Mouse (Mus musculus): ENCODE data around the gene Slc30a9. TPM values are rescaled to one million over a fixed set of nuclear protein-coding genes. Genes with fewer than 3 reads are reported as not detected.

Gene Slc30a9
- polyA plus RNA-seq, 1 experiment from 2014 or later = 107 TPM

DNA sequence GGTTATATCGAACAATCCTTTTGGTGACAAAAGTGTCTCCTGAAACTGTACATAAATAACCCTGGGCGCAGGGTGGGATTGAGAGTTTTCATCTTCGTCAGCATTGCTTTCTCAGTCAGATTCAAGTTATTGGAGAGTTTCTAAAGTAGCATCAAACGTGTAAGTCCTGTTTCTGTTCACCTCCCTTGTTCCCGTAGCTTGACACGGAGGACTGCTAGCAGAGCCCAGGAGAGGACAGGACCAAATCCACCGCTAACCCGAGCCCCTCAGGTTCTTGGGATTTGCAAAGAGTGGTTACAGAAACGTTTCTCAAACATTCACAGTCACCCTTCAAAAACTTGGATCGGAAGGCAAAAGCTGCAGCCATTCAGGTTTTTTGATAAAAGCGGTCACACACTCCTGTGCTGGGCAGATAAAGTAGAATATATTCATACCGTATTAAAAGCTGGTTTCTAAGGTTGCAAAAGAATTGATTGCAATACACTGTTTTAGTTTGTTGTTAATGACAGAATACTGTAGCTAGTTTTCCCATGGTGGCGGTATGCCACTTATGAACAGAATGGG is 986 bp downstream of the Slc30a9 start:
- Histone ChIP-seq H3K4me1 (ENCODE audit: insufficient read depth, low read length) (peaks cover 11% of the 10 kb centered on the region), H3K27ac (ENCODE audit: low read length) (no peak overlapping the region), H3K36me3 (ENCODE audit: insufficient read depth, low read length) (no peaks in the 10 kb centered on the region), H3K27me3 (ENCODE audit: insufficient read depth, low read length) (no peaks in the 10 kb centered on the region), H3K4me3 (ENCODE audit: low read length) (peak overlapping the region; percentile 99), H3K4me2 (replicated peaks; ENCODE audit: low read depth, low read length) (peak overlapping the region; percentile 64), H3K9me3 (ENCODE audit: low read length) (no peaks in the 10 kb centered on the region), H3K9ac (replicated peaks; ENCODE audit: low read length) (peak overlapping the region; percentile 96)
- 27% methylated on average over 13 of the region's 13 CpGs for WGBS
- ATAC-seq (ENCODE audit: low FRiP score, low TSS enrichment) = no peak

DNA sequence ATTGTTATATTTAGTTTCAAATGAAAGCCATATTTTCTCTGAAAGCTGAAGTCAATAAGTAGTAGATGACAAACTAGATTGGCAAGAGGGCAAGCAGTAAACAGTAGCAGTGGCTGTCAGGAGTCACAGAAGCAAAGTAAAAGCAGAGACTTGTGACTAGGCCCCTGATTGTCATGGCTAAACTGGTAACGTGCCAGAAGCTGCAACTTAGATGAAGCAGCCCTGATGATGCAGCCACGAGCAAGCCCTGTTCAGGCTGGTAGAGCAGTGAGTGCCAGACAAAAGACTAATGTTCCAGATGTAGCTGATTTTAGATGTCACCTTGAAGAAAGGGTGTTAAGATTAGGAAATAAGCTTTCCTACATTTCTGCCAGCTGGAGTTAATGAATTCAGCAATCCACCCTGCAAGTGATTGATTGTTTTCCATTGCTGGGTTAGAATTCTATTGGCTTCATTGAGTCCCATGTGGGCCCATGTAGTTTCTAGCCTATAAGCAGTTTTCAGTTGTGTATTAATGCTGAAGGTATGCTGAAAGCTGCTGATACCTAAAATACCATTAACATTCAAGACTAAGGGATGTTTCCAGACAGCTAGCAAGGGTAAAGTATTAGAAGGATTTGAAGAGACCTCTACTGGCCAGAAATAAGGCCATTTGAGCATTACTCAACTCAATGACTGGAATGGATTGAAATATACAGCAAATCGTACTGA is 5.2 kb downstream of the Slc30a9 start:
- H3K4me2 ChIP-seq (replicated peaks; ENCODE audit: low read depth, low read length) = no peak overlapping the region
- no peak for ATAC-seq (ENCODE audit: low FRiP score, low TSS enrichment)
- no peak overlapping the region for H3K27ac ChIP-seq (ENCODE audit: low read length)
- no peaks in the 10 kb centered on the region for H3K9me3 ChIP-seq (ENCODE audit: low read length)
- H3K9ac ChIP-seq (replicated peaks; ENCODE audit: low read length) = no peak overlapping the region
- 82% methylated on average over 3 of the region's 3 CpGs for WGBS
- no peak overlapping the region for H3K4me3 ChIP-seq (ENCODE audit: low read length)
- H3K36me3 ChIP-seq (ENCODE audit: insufficient read depth, low read length) = 0 out of 2 replicates have a peak, but pooled peaks cover 2% of the 10 kb centered on the region
- H3K4me1 ChIP-seq (ENCODE audit: insufficient read depth, low read length) = peaks cover 11% of the 10 kb centered on the region
- H3K27me3 ChIP-seq (ENCODE audit: insufficient read depth, low read length) = no peaks in the 10 kb centered on the region

DNA sequence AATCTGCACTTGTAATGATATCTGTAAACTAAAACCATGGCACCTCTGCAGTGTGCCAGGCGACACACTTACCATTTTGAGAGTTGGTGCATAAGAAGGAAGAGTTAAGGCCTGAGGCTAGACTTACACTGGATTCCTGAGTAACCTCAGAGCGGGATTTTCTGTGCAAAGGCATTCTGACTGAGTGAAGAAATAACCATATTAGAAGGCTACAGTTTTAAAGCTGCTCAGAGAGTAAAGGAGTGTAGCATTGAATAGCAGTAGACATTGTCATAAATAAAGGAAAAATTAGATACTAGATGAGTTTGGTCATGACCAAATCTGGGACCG is 5.7 kb downstream of the Slc30a9 start:
- ATAC-seq (ENCODE audit: low FRiP score, low TSS enrichment) = no peak
- peaks cover 11% of the 10 kb centered on the region for H3K4me1 ChIP-seq (ENCODE audit: insufficient read depth, low read length)
- WGBS = 90% methylated on average over 3 of the region's 3 CpGs

DNA sequence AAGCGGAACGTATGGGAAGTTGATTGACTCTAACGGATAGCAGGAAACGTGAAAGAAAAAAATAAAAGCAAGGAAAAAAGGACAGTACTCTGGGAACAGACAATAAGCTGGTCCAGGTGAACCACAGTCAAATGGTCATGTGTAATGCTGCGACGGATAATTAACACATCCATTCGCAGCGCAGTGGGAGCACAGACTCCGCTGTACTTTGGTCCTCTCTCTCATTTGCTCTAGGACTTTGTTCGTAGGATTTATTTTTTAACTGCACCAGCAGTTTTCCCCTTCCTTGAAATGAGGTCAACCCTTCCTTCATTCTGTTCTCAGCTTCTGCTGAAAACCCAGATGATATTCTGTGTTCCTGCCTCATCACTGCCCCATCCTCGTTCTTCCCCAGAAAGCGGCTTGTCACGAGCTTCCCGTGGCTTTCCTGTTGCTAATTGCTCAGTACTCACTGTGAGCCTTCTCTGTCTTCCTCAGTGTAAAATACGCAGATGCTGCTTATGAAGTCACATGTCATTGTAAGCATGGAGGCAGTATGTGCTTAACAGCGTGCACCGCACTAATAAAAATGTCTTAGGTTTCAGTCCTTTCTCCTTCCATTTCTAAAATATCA is 15.0 kb downstream of the Slc30a9 start:
- peaks cover 19% of the 10 kb centered on the region for H3K36me3 ChIP-seq (ENCODE audit: insufficient read depth, low read length)
- no peaks in the 10 kb centered on the region for H3K27me3 ChIP-seq (ENCODE audit: insufficient read depth, low read length)
- H3K4me3 ChIP-seq (ENCODE audit: low read length) = no peak overlapping the region
- no peak overlapping the region for H3K4me2 ChIP-seq (replicated peaks; ENCODE audit: low read depth, low read length)
- no peak overlapping the region for H3K9ac ChIP-seq (replicated peaks; ENCODE audit: low read length)
- WGBS = 84% methylated on average over 17 of the region's 17 CpGs
- H3K9me3 ChIP-seq (ENCODE audit: low read length) = no peaks in the 10 kb centered on the region
- ATAC-seq (ENCODE audit: low FRiP score, low TSS enrichment) = 0 out of 2 replicates have a peak, but pooled peaks have one; percentile 57
- H3K27ac ChIP-seq (ENCODE audit: low read length) = no peak overlapping the region
- no peaks in the 10 kb centered on the region for H3K4me1 ChIP-seq (ENCODE audit: insufficient read depth, low read length)

More for the DNA sequence above, 5.7 kb downstream of the Slc30a9 start:
- Histone ChIP-seq H3K4me2 (replicated peaks; ENCODE audit: low read depth, low read length) (no peak overlapping the region), H3K27ac (ENCODE audit: low read length) (no peak overlapping the region), H3K27me3 (ENCODE audit: insufficient read depth, low read length) (no peaks in the 10 kb centered on the region), H3K9me3 (ENCODE audit: low read length) (no peaks in the 10 kb centered on the region), H3K36me3 (ENCODE audit: insufficient read depth, low read length) (peaks cover 4% of the 10 kb centered on the region), H3K4me3 (ENCODE audit: low read length) (no peak overlapping the region), H3K9ac (replicated peaks; ENCODE audit: low read length) (no peak overlapping the region)

DNA sequence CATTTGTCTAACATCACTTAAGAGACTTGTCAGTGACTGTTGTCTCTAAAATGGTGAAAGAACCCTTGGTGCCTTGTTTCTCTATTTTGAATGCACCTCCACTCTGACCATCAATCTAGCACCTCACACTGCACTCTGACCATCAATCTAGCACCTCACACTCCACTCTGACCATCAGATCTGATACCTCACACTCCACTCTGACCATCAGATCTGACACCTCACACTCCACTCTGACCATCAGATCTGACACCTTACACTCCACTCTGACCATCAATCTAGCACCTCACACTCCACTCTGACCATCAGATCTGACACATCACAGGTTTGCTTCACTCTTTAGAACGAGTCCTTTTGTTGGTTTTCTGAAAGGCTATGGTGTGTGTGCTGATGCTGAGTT is 17.3 kb downstream of the Slc30a9 start:
- Histone ChIP-seq H3K9me3 (ENCODE audit: low read length) (no peaks in the 10 kb centered on the region), H3K27ac (ENCODE audit: low read length) (no peak overlapping the region), H3K4me1 (ENCODE audit: insufficient read depth, low read length) (0 out of 2 replicates have a peak, but pooled peaks cover 4% of the 10 kb centered on the region), H3K4me2 (replicated peaks; ENCODE audit: low read depth, low read length) (no peak overlapping the region), H3K9ac (replicated peaks; ENCODE audit: low read length) (no peak overlapping the region), H3K36me3 (ENCODE audit: insufficient read depth, low read length) (peaks cover 2% of the 10 kb centered on the region; the same call in 1 of the 2 replicates), H3K27me3 (ENCODE audit: insufficient read depth, low read length) (no peaks in the 10 kb centered on the region), H3K4me3 (ENCODE audit: low read length) (no peak overlapping the region)
- 11% methylated on average over 1 of the region's 1 CpGs for WGBS
- ATAC-seq (ENCODE audit: low FRiP score, low TSS enrichment) = no peak

DNA sequence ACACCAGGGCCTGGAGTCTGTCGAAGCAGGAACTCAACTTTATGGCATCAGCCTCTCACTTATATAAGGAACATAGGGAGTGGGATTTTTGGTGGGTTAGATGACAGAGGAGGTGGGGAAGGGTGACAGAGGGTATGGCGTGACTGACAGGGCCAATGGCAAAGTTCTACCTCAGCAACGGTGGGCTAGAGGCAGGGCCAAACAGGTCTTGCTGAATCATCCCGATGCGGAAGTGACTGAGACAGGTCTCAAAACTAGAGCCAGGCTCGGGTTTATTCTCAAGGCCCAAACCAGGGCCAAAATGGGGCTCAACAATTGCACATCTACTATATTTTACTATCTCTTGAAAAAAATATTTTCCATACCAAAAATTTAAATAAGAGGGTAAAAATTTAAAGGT is 34.1 kb downstream of the Slc30a9 start:
- no peaks in the 10 kb centered on the region for H3K27me3 ChIP-seq (ENCODE audit: insufficient read depth, low read length)
- no peak overlapping the region for H3K27ac ChIP-seq (ENCODE audit: low read length)
- no peak overlapping the region for H3K4me2 ChIP-seq (replicated peaks; ENCODE audit: low read depth, low read length)
- H3K36me3 ChIP-seq (ENCODE audit: insufficient read depth, low read length) = peaks cover 31% of the 10 kb centered on the region
- H3K4me1 ChIP-seq (ENCODE audit: insufficient read depth, low read length) = no peaks in the 10 kb centered on the region
- no peak overlapping the region for H3K9ac ChIP-seq (replicated peaks; ENCODE audit: low read length)
- 86% methylated on average over 6 of the region's 6 CpGs for WGBS
- ATAC-seq (ENCODE audit: low FRiP score, low TSS enrichment) = no peak
- H3K4me3 ChIP-seq (ENCODE audit: low read length) = no peak overlapping the region
- no peaks in the 10 kb centered on the region for H3K9me3 ChIP-seq (ENCODE audit: low read length)

DNA sequence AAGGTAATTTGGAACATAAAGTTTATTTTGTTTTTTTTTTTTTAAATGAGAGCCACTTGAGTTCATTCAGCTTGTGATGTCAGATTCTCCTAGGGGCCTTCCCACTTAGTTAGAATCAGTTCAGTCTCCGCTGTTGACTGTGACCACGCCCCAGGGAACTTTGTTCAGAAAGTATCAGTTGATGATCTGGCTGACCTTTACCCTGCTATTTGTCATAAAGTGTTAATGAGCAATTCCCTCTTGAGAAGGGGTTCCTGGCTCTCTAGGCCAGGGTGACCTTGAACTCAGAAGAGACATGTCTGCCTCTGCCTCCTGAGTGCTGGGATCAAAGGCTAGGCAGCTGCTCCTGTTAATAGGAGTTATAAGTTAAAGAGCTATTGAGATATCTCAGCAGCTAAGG is 40.3 kb downstream of the Slc30a9 start:
- H3K9ac ChIP-seq (replicated peaks; ENCODE audit: low read length) = no peak overlapping the region
- no peaks in the 10 kb centered on the region for H3K9me3 ChIP-seq (ENCODE audit: low read length)
- peaks cover 5% of the 10 kb centered on the region for H3K4me1 ChIP-seq (ENCODE audit: insufficient read depth, low read length)
- H3K27me3 ChIP-seq (ENCODE audit: insufficient read depth, low read length) = no peaks in the 10 kb centered on the region
- H3K4me2 ChIP-seq (replicated peaks; ENCODE audit: low read depth, low read length) = no peak overlapping the region
- ATAC-seq (ENCODE audit: low FRiP score, low TSS enrichment) = no peak
- H3K4me3 ChIP-seq (ENCODE audit: low read length) = no peak overlapping the region
- WGBS = 94% methylated on average over 2 of the region's 2 CpGs
- no peak overlapping the region for H3K27ac ChIP-seq (ENCODE audit: low read length)
- H3K36me3 ChIP-seq (ENCODE audit: insufficient read depth, low read length) = peaks cover 52% of the 10 kb centered on the region

DNA sequence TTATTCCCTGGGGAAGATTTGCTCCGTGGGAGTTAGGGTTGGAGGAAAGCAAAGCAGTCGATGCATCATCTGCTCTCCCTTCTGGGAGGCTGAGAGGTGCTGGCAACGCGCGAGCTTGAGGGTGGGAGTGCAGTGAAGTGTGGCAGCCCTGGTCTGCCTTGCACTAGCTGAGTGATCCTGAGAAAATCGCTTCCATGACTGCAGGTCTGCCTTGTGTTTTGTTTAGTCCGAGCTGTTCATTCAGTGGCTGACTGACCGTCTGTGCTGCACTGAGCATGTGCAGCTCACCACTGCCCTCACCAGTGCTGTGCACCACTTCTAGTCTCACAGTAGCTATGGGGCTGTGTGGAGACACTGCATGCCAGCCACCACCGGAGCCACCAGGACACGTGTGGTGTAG is 42.2 kb downstream of the Slc30a9 start:
- Histone ChIP-seq H3K36me3 (ENCODE audit: insufficient read depth, low read length) (peaks cover 43% of the 10 kb centered on the region), H3K4me3 (ENCODE audit: low read length) (no peak overlapping the region), H3K9ac (replicated peaks; ENCODE audit: low read length) (no peak overlapping the region), H3K4me2 (replicated peaks; ENCODE audit: low read depth, low read length) (no peak overlapping the region), H3K9me3 (ENCODE audit: low read length) (no peaks in the 10 kb centered on the region), H3K27me3 (ENCODE audit: insufficient read depth, low read length) (no peaks in the 10 kb centered on the region), H3K27ac (ENCODE audit: low read length) (peak overlapping the region; percentile 49), H3K4me1 (ENCODE audit: insufficient read depth, low read length) (peaks cover 5% of the 10 kb centered on the region)
- WGBS = 41% methylated on average over 10 of the region's 10 CpGs
- ATAC-seq (ENCODE audit: low FRiP score, low TSS enrichment) = peak; percentile 94

DNA sequence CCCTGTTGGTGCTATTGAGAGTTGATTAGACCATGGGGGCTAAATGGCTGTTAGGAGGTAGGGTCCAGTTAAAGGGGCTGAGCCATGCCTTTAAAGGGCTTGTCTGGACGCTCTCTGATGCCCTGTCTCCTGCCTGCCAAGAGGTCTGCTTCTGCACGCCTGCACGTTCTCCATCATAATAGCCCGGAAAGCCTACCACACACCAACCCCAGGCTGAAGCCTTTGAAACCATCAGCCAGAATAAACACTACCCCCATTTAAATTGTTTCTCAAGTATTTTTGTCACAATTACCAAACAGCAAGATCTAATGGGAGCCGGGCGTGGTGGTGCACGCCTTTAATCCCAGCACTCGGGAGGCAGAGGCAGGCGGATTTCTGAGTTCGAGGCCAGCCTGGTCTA is 55.6 kb downstream of the Slc30a9 start:
- no peak for ATAC-seq (ENCODE audit: low FRiP score, low TSS enrichment)
- Histone ChIP-seq H3K9ac (replicated peaks; ENCODE audit: low read length) (no peak overlapping the region), H3K36me3 (ENCODE audit: insufficient read depth, low read length) (no peaks in the 10 kb centered on the region), H3K9me3 (ENCODE audit: low read length) (no peaks in the 10 kb centered on the region), H3K4me1 (ENCODE audit: insufficient read depth, low read length) (no peaks in the 10 kb centered on the region), H3K27me3 (ENCODE audit: insufficient read depth, low read length) (no peaks in the 10 kb centered on the region), H3K27ac (ENCODE audit: low read length) (no peak overlapping the region), H3K4me3 (ENCODE audit: low read length) (no peak overlapping the region), H3K4me2 (replicated peaks; ENCODE audit: low read depth, low read length) (no peak overlapping the region)
- whole genome bisulfite sequencing = 89% methylated on average over 9 of the region's 10 CpGs

DNA sequence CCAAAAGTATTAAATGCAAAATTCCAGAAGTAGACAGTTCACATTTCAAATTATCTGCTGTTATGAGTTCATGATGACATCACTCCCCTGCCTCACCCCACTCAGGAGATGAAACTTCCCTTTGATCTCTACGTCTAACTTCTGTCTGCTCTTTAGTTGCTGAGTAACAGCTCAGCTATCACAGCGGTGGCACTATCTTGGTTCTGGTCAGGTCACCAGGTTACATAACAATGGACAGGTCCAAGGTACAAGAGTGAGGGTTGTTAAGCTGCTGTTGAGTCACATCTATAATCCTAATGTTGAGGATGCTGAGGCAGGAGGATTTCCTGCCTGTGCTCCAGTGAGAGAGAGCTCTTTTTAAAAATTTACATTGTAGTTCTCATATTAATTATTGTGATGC is 56.2 kb downstream of the Slc30a9 start:
- Histone ChIP-seq H3K4me1 (ENCODE audit: insufficient read depth, low read length) (no peaks in the 10 kb centered on the region), H3K4me2 (replicated peaks; ENCODE audit: low read depth, low read length) (no peak overlapping the region), H3K4me3 (ENCODE audit: low read length) (no peak overlapping the region), H3K27me3 (ENCODE audit: insufficient read depth, low read length) (no peaks in the 10 kb centered on the region), H3K9ac (replicated peaks; ENCODE audit: low read length) (no peak overlapping the region), H3K27ac (ENCODE audit: low read length) (no peak overlapping the region), H3K9me3 (ENCODE audit: low read length) (no peaks in the 10 kb centered on the region), H3K36me3 (ENCODE audit: insufficient read depth, low read length) (no peaks in the 10 kb centered on the region)
- 63% methylated on average over 2 of the region's 2 CpGs for WGBS
- no peak for ATAC-seq (ENCODE audit: low FRiP score, low TSS enrichment)
